Mouse (Mus musculus): ENCODE results near the gene Kcnn3.
A peak's percentile ranks its signal among the peaks of the same experiment; 100 is the strongest.

Gene Kcnn3

GRCm38 (mm10) chr3:89569058-89569457 lies 49.1 kb downstream of the Kcnn3 start:
- DNase-seq, result no peak

- no peak for DNase-seq
Measured at GRCm38 (mm10) chr3:89569707-89570324, 49.9 kb downstream of the Kcnn3 start.

DNA sequence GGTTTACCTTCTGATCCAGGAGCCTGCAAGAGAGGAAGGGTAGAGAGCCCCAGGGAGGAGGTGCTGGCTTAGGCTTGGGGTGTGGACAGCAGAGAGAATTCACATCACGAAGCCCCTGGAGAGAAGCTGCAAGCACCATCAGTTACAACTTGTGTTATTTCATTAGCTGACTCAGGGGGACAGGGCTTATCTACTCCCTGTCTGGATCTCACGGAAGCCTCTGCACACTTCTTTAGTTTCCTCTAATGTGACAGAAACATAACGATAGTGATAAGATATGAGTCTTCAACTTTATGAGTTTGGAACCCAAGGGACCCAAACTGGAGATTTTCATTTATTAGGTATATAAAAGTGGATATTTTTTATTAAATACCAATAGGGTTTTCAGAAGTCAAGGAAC lies 50.4 kb downstream of the Kcnn3 start:
- DNase-seq, result no peak

DNA sequence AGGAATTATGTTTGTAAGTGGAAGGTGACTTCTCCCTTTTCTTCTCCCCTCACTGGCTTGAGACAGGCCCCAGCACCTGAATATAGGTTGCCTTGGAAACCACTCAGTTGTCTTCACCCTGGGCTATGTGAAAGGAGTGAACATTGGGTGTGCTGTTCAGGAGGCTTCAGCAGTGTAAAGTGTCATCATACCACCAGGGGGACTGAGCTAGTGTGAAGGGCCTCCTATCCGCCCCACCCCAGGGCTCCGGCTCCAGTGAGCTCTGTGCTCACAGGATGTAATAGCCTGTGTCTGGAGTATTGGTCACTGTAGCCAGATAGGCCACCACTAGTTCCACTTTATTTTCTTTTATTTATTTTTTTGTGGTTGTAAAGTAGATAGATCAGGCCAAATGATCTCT lies 54.3 kb downstream of the Kcnn3 start:
- DNase-seq, result no peak

DNA sequence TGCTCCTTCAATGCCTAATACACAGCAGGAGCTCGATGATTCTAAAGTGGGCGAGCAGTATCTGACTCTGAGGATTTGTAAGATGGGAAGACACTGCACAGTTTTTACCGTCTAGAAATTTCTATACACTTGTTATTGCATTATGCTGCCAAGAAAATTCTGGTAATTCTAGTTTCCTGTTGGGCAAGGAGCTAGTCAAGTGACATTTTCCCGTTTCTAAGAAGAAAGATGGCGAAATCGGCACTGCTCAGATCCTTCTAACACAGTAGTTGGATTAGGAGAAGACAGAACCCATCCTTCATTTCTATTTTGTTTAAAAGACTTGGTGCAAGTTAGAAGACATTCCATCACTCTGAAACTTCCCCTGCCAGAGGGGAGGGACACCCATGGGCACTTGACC lies 56.4 kb downstream of the Kcnn3 start:
- DNase-seq, result no peak

- no peak for DNase-seq
Measured at GRCm38 (mm10) chr3:89577154-89577553, 57.2 kb downstream of the Kcnn3 start.

DNA sequence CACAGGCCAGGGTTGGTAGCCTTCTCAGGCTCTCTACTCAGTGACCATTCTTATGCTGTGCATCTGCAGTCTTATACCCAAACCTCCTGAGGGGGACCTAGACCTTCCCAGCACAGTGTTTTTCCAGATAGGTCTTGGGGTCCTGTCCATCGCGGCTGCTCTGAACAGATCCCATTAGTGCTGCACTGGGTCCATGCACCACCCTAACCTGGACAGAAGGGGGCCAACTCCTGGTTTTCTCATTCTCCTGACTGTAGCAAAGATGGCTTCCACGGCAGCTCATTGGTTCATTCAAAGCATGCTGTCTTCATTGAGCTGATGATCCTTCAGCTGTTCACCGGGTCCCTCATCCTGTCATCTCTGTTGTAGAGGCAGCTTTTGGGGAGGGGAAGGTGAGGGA lies 58.1 kb downstream of the Kcnn3 start:
- DNase-seq, result no peak

DNA sequence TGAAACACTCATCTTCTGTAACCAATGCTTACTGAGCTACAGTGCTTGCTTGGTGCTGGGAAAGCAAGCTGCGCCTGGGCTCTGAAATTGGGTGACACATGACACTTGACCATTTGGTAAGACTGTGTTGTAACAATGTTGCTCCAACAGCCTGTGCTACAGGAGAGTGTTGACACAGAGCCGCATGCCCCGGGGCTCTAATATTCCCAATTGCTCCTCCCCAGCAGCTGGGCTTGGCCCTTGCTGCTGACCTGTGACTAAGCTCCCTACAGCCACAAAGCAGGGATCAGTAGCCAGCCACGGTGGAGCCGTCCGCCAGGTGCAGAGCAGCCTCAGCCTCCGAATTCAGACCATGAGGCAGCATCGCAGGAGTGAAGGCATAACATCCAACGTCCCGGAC lies 58.8 kb downstream of the Kcnn3 start:
- DNase-seq, result no peak

GRCm38 (mm10) chr3:89584254-89584653 lies 64.3 kb downstream of the Kcnn3 start:
- no peak for DNase-seq

- no peak for DNase-seq
Measured at GRCm38 (mm10) chr3:89588436-89588835, 68.5 kb downstream of the Kcnn3 start.

GRCm38 (mm10) chr3:89589321-89589720 lies 69.4 kb downstream of the Kcnn3 start:
- DNase-seq, result no peak

DNA sequence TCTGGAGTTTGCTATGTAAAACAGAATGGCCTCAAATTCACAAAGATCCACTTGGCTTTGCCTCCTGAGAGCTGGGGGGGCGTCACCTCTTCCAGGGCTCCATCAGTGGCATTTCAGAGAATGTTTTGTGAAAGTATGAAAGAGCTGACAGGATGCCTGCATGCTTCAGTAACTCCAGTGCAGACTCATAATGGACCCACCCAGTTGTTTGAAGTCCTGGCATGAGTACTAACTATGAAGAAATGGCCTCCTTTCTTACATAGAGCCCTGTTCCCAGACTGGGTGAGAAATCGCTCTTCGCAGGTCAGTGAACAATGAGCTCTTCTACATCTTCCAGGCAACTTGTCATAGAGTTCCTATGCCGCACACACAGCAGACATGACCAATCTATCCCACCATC lies 70.4 kb downstream of the Kcnn3 start:
- no peak for DNase-seq

DNA sequence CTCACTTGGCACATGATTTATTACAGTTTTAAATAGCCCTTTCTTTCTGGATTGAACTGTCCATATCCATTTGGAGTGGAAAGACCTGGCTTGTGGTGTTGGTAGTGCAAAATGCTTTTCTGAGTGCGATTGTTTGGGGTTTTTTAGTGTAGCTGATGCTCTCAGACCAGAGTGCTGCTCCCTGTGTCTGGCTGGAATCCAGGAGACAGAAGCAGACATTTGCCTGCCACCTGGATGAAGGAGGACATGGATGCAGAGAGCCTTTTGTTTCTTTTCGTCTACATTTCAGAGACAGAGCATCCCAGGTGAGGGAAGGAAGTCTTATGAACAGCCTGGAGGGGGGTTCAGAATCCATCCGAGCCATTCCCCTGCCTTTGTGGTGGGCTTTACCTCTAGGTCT lies 71.5 kb downstream of the Kcnn3 start:
- peak; percentile 38 to 58 for DNase-seq

DNA sequence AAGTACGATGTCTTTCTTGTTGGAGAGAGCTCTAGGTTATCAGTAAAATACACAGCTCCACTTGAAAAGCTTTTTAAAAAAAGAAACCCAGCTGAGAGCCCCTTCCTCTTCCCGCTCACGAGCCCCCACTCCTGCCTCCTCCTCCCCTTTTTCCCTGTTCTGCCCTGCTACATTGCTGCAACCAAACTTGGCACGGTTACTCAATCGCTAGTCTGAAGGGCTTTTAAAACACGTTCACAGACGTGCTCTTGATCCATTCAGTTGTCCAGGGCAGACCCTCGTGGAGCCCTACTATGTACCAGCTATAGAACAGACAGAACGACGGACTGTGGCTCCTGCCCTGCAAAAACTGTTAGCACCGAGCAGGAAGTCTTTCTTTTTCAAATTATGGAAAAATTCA lies 72.8 kb downstream of the Kcnn3 start:
- no peak for DNase-seq

DNA sequence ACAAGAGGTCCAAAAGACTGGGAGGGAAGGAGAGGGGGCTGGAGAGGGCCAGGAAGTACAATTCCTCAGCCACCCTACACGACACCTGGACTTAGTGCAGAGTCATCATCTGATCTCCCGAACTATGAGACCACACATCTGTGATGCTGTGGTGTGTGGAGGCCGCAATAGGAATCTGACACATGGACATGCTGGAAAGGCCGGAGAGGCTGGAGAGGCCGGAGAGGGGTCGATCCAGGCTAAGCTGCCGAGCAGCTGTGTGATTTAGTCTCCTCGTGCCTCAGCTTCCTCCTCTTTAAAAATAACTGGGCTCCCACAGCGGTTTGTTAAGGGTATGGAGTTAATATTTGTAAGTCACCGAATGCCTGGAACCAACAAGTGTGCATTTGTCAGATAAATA lies 73.6 kb downstream of the Kcnn3 start:
- no peak for DNase-seq

- DNase-seq, result no peak
Measured at GRCm38 (mm10) chr3:89598361-89598760, 78.4 kb downstream of the Kcnn3 start.

DNA sequence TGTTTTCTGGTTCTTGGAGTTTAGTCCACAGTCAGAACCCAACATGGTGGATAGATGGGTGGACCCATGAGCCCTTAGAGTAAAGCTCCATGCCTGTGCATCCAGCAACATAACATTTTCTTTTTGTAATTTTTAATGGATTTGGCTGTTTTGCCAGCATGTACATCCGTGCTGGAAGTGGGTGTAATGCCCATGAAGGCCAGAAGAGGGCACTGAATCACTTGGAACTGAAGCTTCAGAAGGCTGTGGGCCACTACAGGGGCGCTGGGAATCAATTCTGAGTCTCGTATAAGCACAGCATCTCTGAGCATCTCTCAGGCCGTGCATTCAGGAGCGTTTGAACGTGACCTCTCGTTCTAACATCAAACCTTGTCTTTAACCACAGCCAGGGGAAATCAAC lies 79.0 kb downstream of the Kcnn3 start:
- no peak for DNase-seq

GRCm38 (mm10) chr3:89601060-89601459 lies 81.1 kb downstream of the Kcnn3 start:
- no peak for DNase-seq

DNA sequence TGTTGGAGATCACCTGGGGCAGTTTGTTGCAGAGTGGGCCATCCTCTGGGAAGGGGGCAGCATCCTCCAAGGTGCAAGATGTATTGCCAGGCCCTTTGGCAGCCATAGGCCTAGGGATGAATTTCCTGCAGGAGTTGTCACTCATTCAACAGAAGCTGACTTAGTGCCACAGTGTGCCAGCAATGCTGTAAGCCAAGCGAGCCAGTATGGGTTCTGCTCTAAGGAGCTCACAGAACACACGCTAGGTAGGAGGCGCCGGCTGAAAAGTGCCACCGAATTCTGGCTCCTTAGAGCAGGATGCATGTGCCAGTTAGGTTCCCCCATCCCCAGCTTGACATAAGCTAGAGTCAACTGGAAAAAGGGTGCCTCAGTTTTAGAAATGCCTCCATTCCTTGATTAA lies 83.3 kb downstream of the Kcnn3 start:
- peak in 1 of 2 experiments; percentile 16 for DNase-seq

GRCm38 (mm10) chr3:89605235-89605634 lies 85.3 kb downstream of the Kcnn3 start:
- DNase-seq, result no peak

DNA sequence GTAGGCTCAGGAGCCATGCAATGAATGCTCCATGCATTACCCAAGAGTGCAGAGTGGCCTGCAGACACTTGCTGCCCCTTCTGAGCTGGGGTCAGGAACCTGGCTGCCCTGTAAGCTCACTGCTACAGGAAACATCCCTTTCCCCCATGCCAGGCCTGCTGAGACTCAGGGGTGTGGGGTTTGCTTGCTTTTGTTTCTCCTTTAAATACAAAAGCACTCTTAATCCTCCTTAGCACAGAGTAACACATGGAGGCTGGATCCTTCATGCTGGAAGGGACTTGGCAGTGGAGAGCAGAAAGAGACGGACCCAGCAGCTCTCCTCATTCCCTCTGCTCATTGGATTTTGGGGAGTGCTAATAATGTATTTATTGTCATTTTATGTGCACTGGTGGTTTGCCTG lies 87.4 kb downstream of the Kcnn3 start:
- no peak for DNase-seq

DNA sequence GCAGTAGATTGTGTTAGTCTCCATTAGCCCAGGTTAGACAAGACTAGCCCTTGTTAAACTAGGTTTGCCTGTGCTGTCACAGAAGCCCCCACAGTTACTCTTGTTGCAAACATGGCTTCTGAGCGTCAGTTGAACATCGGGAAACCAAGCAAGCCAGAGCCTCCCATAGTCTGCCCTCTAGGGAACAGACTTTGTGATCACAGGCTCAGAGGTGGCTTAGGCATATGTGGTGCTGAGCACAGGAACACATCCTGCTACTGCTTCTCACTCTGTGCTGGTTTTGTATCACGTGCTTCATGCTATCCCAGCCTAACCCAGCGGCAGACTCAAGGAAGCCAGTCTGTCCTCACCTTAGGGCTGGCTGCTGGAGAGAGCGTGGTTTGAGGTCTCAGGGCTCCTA lies 92.1 kb downstream of the Kcnn3 start:
- no peak for DNase-seq

GRCm38 (mm10) chr3:89613526-89614523 lies 93.9 kb downstream of the Kcnn3 start:
- peak; percentile 49 to 56 for DNase-seq

- no peak for DNase-seq
Measured at GRCm38 (mm10) chr3:89616861-89617260, 96.9 kb downstream of the Kcnn3 start.
